12 mouse cellular contexts compared by ENCODE assay signal in genomic region chr7:97262541-97262940, GRCm38 (mm10).
DNase-seq lines count a peak whose midpoint lies in the region; TF ChIP-seq lines count a peak whose summit lies in the region.
"Had no signal": no experiment of that assay in that cellular context is flagged by ENCODE, and none has a peak within 500 bp of the region (broad histone marks: within the 10 kb centered on the region; RNA-seq: fewer than 3 reads in every experiment).

No protein-coding gene starts in this region.

- peak; percentile 23 to 28 for DNase-seq in kidney, postnatal 4 days
- DNase-seq in kidney, adult 9 months = no peak
- DNase-seq in gastrocnemius, postnatal 14 days = peak; percentile 68
- peak; percentile 72 to 76 for DNase-seq in heart, postnatal 14 days
- DNase-seq in thymus, postnatal 10 days (ENCODE audit: low spot score in 2 of 2) = no peak
- DNase-seq in right cerebral cortex, postnatal 25 days = no peak
- no peak for DNase-seq in cerebellum, postnatal 14 days
- DNase-seq: lung, embryonic 14.5 days; thymus, postnatal 14 days had no signal

- H3K4me1 ChIP-seq in testis, adult 2 months (ENCODE audit: control insufficient read depth, insufficient read depth, low read length) = no peaks in the 10 kb centered on the region
- H3K4me1 ChIP-seq: midbrain, embryonic 15.5 days had no signal

- H3K27ac ChIP-seq in testis, adult 2 months (ENCODE audit: control insufficient read depth, insufficient read depth, low read depth, low read length) = peak overlapping the region; percentile 4; the same call in 1 of the 2 replicates
- H3K27ac ChIP-seq: midbrain, embryonic 15.5 days had no signal

- H3K36me3 ChIP-seq in testis, adult 2 months (ENCODE audit: control insufficient read depth, insufficient read depth, low read length) = no peaks in the 10 kb centered on the region
- H3K36me3 ChIP-seq: midbrain, embryonic 15.5 days had no signal

- no peaks in the 10 kb centered on the region for H3K27me3 ChIP-seq in testis, adult 2 months (ENCODE audit: control insufficient read depth, insufficient read depth, low read length)
- H3K27me3 ChIP-seq: CH12.LX; midbrain, embryonic 15.5 days had no signal

- intact Hi-C loops in gastrocnemius, postnatal 14 days (cut with DNase I; ENCODE audit: low total_unique reads) = no loop called here
- intact Hi-C loops in heart, postnatal 14 days (cut with DNase I) = no loop called here

- no peak for TF ChIP-seq POLR2A in testis, adult 2 months (IDR thresholded peaks at IDR 0.05; ENCODE audit: control insufficient read depth, low read depth, low read length)

- no peak for TF ChIP-seq CTCF in testis, adult 2 months (IDR thresholded peaks at IDR 0.05; ENCODE audit: control insufficient read depth, insufficient read depth, insufficient replicate concordance, low read depth, low read length)

- no peak overlapping the region for H3K4me3 ChIP-seq in testis, adult 2 months (ENCODE audit: control insufficient read depth, low read depth, low read length)
- H3K4me3 ChIP-seq: midbrain, embryonic 15.5 days had no signal

Comparison
In these comparisons a context has a peak if more than half of its experiments do, and no peak if none do; other contexts are left out.
1. DNase-seq: peak in kidney, postnatal 4 days (2 of 2), gastrocnemius, postnatal 14 days (single experiment) and heart, postnatal 14 days (2 of 2); none in kidney, adult 9 months (single experiment), thymus, postnatal 10 days (0 of 2), right cerebral cortex, postnatal 25 days (single experiment) and cerebellum, postnatal 14 days (0 of 2).